Mouse (Mus musculus) thymus, adult 2 months (tissue): ENCODE results near the gene Zdhhc13.

Experiments used
- CTCF ChIP-seq: fragments of 200-500 bp; IDR thresholded peaks from 2 replicates; pipeline ENCODE4 v1.5.1; 2012; ENCODE audit warnings: mild to moderate bottlenecking, control low read depth, low read length, moderate library complexity, borderline replicate concordance; ENCODE audit not compliant: control insufficient read depth, poor library complexity, insufficient read depth; ENCODE audit errors: extremely low read depth
- POLR2A ChIP-seq: fragments of 200-500 bp; IDR thresholded peaks from 2 replicates; pipeline ENCODE4 v1.6.1; 2012; ENCODE audit warnings: mild to moderate bottlenecking, low read length, control low read depth, moderate library complexity; ENCODE audit not compliant: control insufficient read depth, poor library complexity, insufficient read depth; ENCODE audit errors: extremely low read depth

DNA sequence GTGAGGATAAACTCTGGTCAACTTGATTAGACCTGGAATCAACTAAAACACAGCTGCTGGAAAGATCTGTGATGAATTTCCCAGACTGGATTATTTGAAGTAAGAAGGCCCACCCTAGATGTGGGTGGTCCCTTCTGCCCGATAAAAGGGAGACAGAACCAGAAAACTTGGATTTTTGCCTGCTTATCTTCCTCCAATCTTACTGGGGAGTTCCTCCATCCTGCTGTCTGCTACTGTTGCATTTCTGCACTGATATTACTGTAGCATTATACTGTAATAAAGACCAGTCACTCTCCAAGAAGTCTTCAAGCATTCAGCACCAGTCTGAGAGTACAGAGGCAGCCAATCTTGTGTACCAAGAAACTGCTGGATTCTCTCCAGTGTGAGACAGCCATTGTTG, 69.5 kb downstream of the Zdhhc13 start:
- TF ChIP-seq CTCF, result no peak
- no peak for TF ChIP-seq POLR2A
